Mouse (Mus musculus) urinary bladder, postnatal 14 days (tissue): ENCODE measurements around the gene Magi1.

Experiments
- DNase-seq: peaks from one replicate; pipeline ENCODE4 v3.0.0; 2021; ENCODE audit warnings: low spot score

The Magi1 gene

GRCm38 (mm10) chr6:94158119-94158848 is 125.4 kb downstream of the Magi1 start:
- DNase-seq = peak; percentile 50

GRCm38 (mm10) chr6:94155996-94156395 is 127.7 kb downstream of the Magi1 start:
- peak; percentile 41 for DNase-seq

GRCm38 (mm10) chr6:94154854-94155601 is 128.7 kb downstream of the Magi1 start:
- no peak for DNase-seq

DNA sequence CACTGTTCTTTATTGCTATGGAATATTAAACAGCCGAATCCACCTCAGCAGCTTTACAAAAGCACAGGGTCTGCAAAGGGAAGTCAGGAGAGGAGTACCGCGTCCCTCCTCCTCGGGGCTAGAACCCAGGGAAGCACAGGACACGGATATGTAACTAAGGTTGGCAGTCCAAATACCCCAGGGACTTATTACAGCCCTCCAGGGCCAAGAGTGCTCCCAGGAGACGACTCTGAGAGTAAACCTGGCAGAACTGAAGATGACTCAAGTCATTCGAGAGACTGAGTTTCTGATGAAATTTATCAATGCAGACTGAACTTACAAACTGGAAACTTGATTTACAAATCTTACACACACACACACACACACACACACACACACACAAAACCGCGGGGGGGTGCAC is 130.8 kb downstream of the Magi1 start:
- DNase-seq = no peak

GRCm38 (mm10) chr6:94150876-94151275 is 132.8 kb downstream of the Magi1 start:
- DNase-seq = no peak

DNA sequence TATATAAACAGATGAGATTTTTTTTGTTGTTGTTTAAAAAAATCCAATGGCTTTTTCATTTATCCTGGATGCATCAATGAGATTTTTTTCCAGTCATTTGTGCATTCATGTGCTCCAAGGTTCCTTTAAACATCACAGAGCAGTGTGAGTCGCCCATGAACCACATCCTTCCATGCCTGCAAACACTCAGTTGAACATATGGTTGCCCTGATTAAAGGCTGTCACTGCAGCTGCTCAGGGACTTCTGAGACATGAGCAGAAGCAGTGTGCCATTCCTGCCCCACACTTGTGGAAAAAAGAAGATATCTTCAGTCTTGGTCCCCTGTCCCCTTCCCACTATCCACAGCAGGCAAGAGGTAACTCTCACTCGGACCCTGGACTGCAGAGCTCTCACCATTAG is 133.9 kb downstream of the Magi1 start:
- no peak for DNase-seq

DNA sequence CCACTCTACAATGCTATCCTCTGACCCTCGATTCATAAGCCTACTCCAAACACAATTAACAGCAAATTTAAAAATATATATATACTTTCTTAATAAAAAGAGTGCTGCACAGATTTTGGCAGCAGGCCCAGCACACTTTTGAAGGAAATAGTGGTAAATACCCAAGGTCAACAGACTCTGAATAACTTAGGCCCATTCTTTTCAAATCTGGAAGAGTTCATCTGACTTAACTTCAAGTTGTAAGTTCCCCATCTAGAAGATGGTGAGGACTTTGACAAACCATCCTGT is 137.6 kb downstream of the Magi1 start:
- DNase-seq = no peak

- DNase-seq = peak; percentile 56
Measured at GRCm38 (mm10) chr6:94145430-94146205, 138.1 kb downstream of the Magi1 start.

DNA sequence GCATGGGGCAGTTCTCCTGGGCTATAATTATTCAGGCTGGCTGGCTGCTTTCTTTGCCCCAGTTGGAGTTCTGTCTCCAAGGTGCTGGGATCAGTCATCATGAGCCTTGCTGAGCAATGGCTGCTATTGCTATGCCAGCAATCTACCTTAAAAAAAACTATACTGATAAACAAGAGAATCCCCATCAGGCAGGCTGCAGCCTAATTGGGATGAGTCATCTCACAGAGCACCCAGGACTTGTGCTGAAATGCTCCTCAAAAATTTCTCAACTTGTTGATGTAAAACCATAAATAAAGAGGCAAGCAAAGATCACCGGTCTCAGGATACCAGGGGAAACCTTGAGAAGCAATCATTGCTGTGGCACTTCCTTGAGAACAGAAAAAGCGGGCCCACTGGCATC is 141.2 kb downstream of the Magi1 start:
- no peak for DNase-seq

GRCm38 (mm10) chr6:94141496-94141895 is 142.2 kb downstream of the Magi1 start:
- no peak for DNase-seq

DNA sequence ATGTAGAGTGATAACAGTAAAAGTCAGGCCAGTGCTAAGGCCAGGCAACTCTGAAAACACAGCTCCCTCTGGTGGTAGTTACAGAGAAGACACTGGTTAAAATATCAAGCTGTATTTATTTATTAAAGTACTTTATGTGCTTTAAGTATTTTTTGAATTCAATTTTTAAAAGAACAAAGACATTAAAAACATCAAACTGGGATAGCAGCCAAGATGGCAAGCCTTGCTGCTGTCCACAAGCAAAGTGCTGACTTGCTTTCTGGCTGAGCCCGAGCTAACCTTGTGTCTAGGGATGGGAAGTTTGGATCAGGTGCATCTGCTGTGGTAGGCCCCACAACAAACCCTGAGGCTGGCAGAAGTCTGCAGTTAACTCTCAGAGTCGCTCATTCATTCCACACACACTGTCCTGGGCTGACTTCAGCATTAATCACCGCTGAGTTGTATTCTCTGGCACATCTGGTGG is 143.7 kb downstream of the Magi1 start:
- DNase-seq = no peak

- no peak for DNase-seq
Measured at GRCm38 (mm10) chr6:94136693-94137092, 147.0 kb downstream of the Magi1 start.

- DNase-seq = no peak
Measured at GRCm38 (mm10) chr6:94134159-94134558, 149.6 kb downstream of the Magi1 start.

GRCm38 (mm10) chr6:94131999-94132398 is 151.7 kb downstream of the Magi1 start:
- no peak for DNase-seq

DNA sequence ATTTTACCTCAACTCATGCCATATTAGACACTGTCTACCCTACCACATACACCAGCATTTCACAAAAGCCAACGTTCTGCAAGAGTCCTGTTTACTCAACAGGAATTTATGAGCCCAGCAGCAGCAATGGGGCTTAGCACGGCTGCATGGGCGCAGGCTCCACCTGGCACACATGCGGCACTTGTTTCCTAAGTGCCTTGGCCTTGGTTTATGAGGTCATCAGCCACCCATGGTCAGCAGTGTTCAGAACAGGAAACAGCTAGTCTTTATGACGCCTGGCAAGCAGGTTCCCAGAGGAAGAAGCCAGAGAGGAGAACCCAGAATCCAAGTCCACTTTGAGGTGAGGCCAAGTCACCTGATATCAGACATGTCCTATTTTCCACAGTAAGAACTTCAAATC is 153.3 kb downstream of the Magi1 start:
- no peak for DNase-seq

GRCm38 (mm10) chr6:94126763-94127162 is 157.0 kb downstream of the Magi1 start:
- DNase-seq = no peak

GRCm38 (mm10) chr6:94125144-94125543 is 158.6 kb downstream of the Magi1 start:
- DNase-seq = no peak

GRCm38 (mm10) chr6:94124279-94124678 is 159.4 kb downstream of the Magi1 start:
- DNase-seq = no peak

- no peak for DNase-seq
Measured at GRCm38 (mm10) chr6:94122566-94123150, 161.1 kb downstream of the Magi1 start.

- no peak for DNase-seq
Measured at GRCm38 (mm10) chr6:94121488-94121887, 162.2 kb downstream of the Magi1 start.

DNA sequence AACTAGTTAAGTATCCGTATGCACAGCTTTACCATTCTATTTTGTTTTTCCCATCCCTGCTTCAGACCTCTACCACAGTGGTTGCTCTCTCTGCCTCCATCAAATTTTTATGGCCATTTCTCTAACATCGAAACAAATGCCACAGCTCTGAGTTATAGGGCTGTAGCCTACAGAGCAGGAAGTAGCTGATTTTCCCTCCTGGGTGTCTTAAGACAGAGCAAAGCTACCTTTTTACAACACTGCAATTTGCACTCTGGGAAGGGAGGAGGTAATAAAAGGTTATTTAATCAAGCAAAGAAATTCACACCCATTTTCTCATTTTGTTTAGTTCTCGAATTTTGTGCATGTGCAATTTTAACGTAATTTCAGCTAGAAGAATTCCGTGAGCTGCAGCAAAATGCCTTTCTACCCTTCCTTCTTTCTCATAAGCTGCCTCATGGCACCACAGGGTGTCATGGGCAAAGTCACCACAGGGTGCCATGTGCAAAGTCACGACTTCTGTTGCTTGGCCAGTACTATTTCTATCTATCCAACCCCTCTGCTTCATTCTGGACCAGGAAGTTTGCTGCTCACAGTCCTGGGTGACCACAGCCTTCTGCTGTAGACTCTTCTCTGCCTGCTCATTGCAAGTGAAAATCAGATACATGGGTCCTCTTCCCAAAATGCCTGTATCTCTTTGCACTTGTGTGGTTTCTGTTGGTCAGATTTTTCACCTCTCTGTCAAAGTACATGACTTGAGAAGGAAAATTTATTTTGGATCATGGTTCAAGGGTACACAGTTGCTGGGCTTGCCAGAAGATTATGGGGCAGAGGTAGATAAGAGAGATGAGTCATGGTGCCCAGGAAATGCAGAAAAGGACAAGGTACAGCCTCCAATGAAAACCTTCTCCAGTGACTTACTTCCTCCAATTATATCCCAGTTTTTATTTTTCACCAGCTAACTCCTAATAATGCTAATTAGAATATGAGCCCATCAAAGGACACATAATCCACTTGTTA is 167.0 kb downstream of the Magi1 start:
- no peak for DNase-seq
